Mouse (Mus musculus): ENCODE results near the gene Sox10. TPM values are rescaled to one million over a fixed set of nuclear protein-coding genes. Genes with fewer than 3 reads are reported as not detected.

The Sox10 gene
- polyA plus RNA-seq (2014; fragmentation: Nextera tagmentation; extraction: Ambion mirVana): 17.2 TPM in 2 replicates

GRCm38 (mm10) chr15:79165140-79165539, at the start of gene Sox10:
Sox10 (minus strand) TSS chr15:79165240.
- ATAC-seq (replicated peaks; ENCODE audit: low FRiP score, low TSS enrichment, low read depth) (no peak), DNase-seq (ENCODE audit: low spot score) (no peak)
- H3K27me3 ChIP-seq (replicated peaks; ENCODE audit: control insufficient read depth, insufficient read depth, low read length): peaks cover 53% of the 10 kb centered on the region
- H3K4me1 ChIP-seq (replicated peaks; ENCODE audit: control insufficient read depth, insufficient read depth, low read length): no peaks in the 10 kb centered on the region
- 49% methylated on average over 5 of the region's 5 CpGs for WGBS
- no peaks in the 10 kb centered on the region for H3K36me3 ChIP-seq (ENCODE audit: control insufficient read depth, insufficient read depth, low read length)
- no peak within 1 kb of the TSS; the same call in 1 of the 2 replicates for H3K4me2 ChIP-seq (ENCODE audit: low read length)
- no peak within 1 kb of the TSS; the same call in 1 of the 2 replicates for H3K9ac ChIP-seq (ENCODE audit: low read length)
- H3K4me3 ChIP-seq (ENCODE audit: low read depth, low read length): 0 out of 2 replicates have a peak within 1 kb of the TSS, but pooled peaks have one; percentile 26
- H3K27ac ChIP-seq (ENCODE audit: low read depth): peak within 1 kb of the TSS; percentile 23; the same call in 1 of the 2 replicates
- H3K9me3 ChIP-seq (ENCODE audit: control insufficient read depth, low read length): no peaks in the 10 kb centered on the region

GRCm38 (mm10) chr15:79213591-79213990, 48.6 kb upstream of the Sox10 start:
- Histone ChIP-seq H3K4me3 (ENCODE audit: low read depth, low read length) (no peak overlapping the region), H3K27me3 (replicated peaks; ENCODE audit: control insufficient read depth, insufficient read depth, low read length) (no peaks in the 10 kb centered on the region), H3K9ac (ENCODE audit: low read length) (no peak overlapping the region), H3K36me3 (ENCODE audit: control insufficient read depth, insufficient read depth, low read length) (no peaks in the 10 kb centered on the region), H3K4me1 (replicated peaks; ENCODE audit: control insufficient read depth, insufficient read depth, low read length) (no peaks in the 10 kb centered on the region), H3K9me3 (ENCODE audit: control insufficient read depth, low read length) (no peaks in the 10 kb centered on the region), H3K4me2 (ENCODE audit: low read length) (no peak overlapping the region), H3K27ac (ENCODE audit: low read depth) (no peak overlapping the region)
- ATAC-seq (replicated peaks; ENCODE audit: low FRiP score, low TSS enrichment, low read depth): no peak
- WGBS: 78% methylated on average over 6 of the region's 6 CpGs
- DNase-seq (ENCODE audit: low spot score): no peak

- Histone ChIP-seq H3K9me3 (ENCODE audit: control insufficient read depth, low read length) (no peaks in the 10 kb centered on the region), H3K27ac (ENCODE audit: low read depth) (peak overlapping the region; percentile 5; the same call in 1 of the 2 replicates), H3K4me3 (ENCODE audit: low read depth, low read length) (no peak overlapping the region), H3K4me1 (replicated peaks; ENCODE audit: control insufficient read depth, insufficient read depth, low read length) (no peaks in the 10 kb centered on the region), H3K27me3 (replicated peaks; ENCODE audit: control insufficient read depth, insufficient read depth, low read length) (no peaks in the 10 kb centered on the region), H3K4me2 (ENCODE audit: low read length) (no peak overlapping the region), H3K9ac (ENCODE audit: low read length) (no peak overlapping the region), H3K36me3 (ENCODE audit: control insufficient read depth, insufficient read depth, low read length) (no peaks in the 10 kb centered on the region)
- WGBS: 84% methylated on average over 26 of the region's 26 CpGs
- ATAC-seq (replicated peaks; ENCODE audit: low FRiP score, low TSS enrichment, low read depth) (peak; percentile 57), DNase-seq (ENCODE audit: low spot score) (no peak)
Observed at GRCm38 (mm10) chr15:79212750-79213446, 47.9 kb upstream of the Sox10 start.

DNA sequence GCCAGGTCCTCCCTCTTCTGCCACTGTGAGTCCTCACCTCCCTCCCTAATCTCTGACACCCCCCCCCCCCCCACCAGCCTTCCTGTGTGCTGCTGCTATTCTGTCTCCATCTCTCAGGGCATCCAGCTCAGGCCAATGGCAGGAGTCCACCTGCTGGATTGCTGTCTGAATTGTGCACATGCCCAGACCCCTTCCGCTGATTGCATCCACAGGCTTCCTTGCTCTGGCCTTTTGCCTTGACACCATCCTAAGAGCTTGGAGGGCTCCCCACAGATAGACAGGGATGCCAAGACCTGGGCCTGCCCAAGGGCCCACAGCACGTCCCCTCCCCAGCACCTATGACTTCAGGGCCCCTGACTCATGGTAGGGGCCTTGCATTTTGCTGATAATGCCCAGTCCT, 45.3 kb upstream of the Sox10 start:
- Histone ChIP-seq H3K27ac (ENCODE audit: low read depth) (no peak overlapping the region), H3K4me1 (replicated peaks; ENCODE audit: control insufficient read depth, insufficient read depth, low read length) (no peaks in the 10 kb centered on the region), H3K9ac (ENCODE audit: low read length) (no peak overlapping the region), H3K9me3 (ENCODE audit: control insufficient read depth, low read length) (no peaks in the 10 kb centered on the region), H3K36me3 (ENCODE audit: control insufficient read depth, insufficient read depth, low read length) (no peaks in the 10 kb centered on the region), H3K27me3 (replicated peaks; ENCODE audit: control insufficient read depth, insufficient read depth, low read length) (no peaks in the 10 kb centered on the region), H3K4me3 (ENCODE audit: low read depth, low read length) (no peak overlapping the region), H3K4me2 (ENCODE audit: low read length) (no peak overlapping the region)
- ATAC-seq (replicated peaks; ENCODE audit: low FRiP score, low TSS enrichment, low read depth) (no peak), DNase-seq (ENCODE audit: low spot score) (no peak)
- WGBS: 61% methylated on average over 2 of the region's 2 CpGs

GRCm38 (mm10) chr15:79208758-79209439, 43.9 kb upstream of the Sox10 start:
- H3K27ac ChIP-seq (ENCODE audit: low read depth): no peak overlapping the region
- WGBS: 71% methylated on average over 27 of the region's 27 CpGs

GRCm38 (mm10) chr15:79208211-79208610, 43.2 kb upstream of the Sox10 start:
- 74% methylated on average over 6 of the region's 6 CpGs for WGBS
- Histone ChIP-seq H3K4me3 (ENCODE audit: low read depth, low read length) (no peak overlapping the region), H3K4me1 (replicated peaks; ENCODE audit: control insufficient read depth, insufficient read depth, low read length) (no peaks in the 10 kb centered on the region), H3K9ac (ENCODE audit: low read length) (no peak overlapping the region), H3K27me3 (replicated peaks; ENCODE audit: control insufficient read depth, insufficient read depth, low read length) (no peaks in the 10 kb centered on the region), H3K4me2 (ENCODE audit: low read length) (no peak overlapping the region), H3K36me3 (ENCODE audit: control insufficient read depth, insufficient read depth, low read length) (no peaks in the 10 kb centered on the region), H3K9me3 (ENCODE audit: control insufficient read depth, low read length) (no peaks in the 10 kb centered on the region), H3K27ac (ENCODE audit: low read depth) (no peak overlapping the region)
- no peak for ATAC-seq (replicated peaks; ENCODE audit: low FRiP score, low TSS enrichment, low read depth)
- no peak for DNase-seq (ENCODE audit: low spot score)

More at GRCm38 (mm10) chr15:79208758-79209439, 43.9 kb upstream of the Sox10 start:
- Histone ChIP-seq H3K9ac (ENCODE audit: low read length) (no peak overlapping the region), H3K36me3 (ENCODE audit: control insufficient read depth, insufficient read depth, low read length) (no peaks in the 10 kb centered on the region), H3K4me1 (replicated peaks; ENCODE audit: control insufficient read depth, insufficient read depth, low read length) (no peaks in the 10 kb centered on the region), H3K4me2 (ENCODE audit: low read length) (no peak overlapping the region), H3K4me3 (ENCODE audit: low read depth, low read length) (no peak overlapping the region), H3K27me3 (replicated peaks; ENCODE audit: control insufficient read depth, insufficient read depth, low read length) (no peaks in the 10 kb centered on the region), H3K9me3 (ENCODE audit: control insufficient read depth, low read length) (no peaks in the 10 kb centered on the region)
- ATAC-seq (replicated peaks; ENCODE audit: low FRiP score, low TSS enrichment, low read depth) (no peak), DNase-seq (ENCODE audit: low spot score) (no peak)

GRCm38 (mm10) chr15:79202575-79202974, 37.5 kb upstream of the Sox10 start:
- H3K4me1 ChIP-seq (replicated peaks; ENCODE audit: control insufficient read depth, insufficient read depth, low read length): peaks cover 10% of the 10 kb centered on the region
- no peaks in the 10 kb centered on the region for H3K27me3 ChIP-seq (replicated peaks; ENCODE audit: control insufficient read depth, insufficient read depth, low read length)
- no peak overlapping the region for H3K4me3 ChIP-seq (ENCODE audit: low read depth, low read length)
- 0 out of 2 replicates have a peak, but pooled peaks have one; percentile 13 for ATAC-seq (replicated peaks; ENCODE audit: low FRiP score, low TSS enrichment, low read depth)
- no peaks in the 10 kb centered on the region for H3K36me3 ChIP-seq (ENCODE audit: control insufficient read depth, insufficient read depth, low read length)
- H3K9ac ChIP-seq (ENCODE audit: low read length): no peak overlapping the region
- no peaks in the 10 kb centered on the region for H3K9me3 ChIP-seq (ENCODE audit: control insufficient read depth, low read length)
- H3K27ac ChIP-seq (ENCODE audit: low read depth): no peak overlapping the region
- 18% methylated on average over 10 of the region's 10 CpGs for WGBS
- H3K4me2 ChIP-seq (ENCODE audit: low read length): no peak overlapping the region
- DNase-seq (ENCODE audit: low spot score): no peak

DNA sequence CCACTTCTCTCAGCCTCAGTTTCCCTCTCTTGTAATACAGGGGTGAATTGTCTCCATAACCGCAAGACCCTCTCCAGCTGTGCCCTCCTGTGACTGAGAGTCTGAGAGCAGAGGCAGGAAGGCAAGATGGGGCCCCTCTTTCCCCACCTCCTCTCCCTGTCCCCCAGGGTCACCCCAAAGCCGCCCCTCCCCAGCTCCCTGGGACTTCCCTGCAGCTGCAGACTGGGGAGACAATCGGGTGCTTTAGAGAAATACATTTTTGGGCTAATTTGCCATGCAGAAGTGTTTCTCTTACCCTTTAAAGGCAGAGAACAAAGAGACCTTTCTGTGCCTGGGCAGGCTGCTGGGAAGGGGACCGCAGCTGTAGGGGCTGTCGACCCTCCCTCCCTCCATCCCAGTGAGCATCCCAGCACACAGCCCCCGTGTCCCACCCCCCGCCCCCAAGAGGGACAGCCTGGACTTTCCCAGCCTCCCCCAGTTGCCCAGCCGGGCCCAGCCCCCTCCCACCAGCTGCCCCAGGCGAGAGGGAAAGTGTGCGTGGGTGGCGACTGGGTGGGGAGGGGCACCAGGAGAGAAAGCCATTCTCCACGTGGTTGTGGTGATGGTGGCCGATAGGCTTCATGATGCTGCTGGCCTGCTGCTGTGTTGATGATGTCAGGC, 36.6 kb upstream of the Sox10 start:
- Histone ChIP-seq H3K4me2 (ENCODE audit: low read length) (no peak overlapping the region), H3K36me3 (ENCODE audit: control insufficient read depth, insufficient read depth, low read length) (no peaks in the 10 kb centered on the region), H3K4me3 (ENCODE audit: low read depth, low read length) (no peak overlapping the region), H3K27me3 (replicated peaks; ENCODE audit: control insufficient read depth, insufficient read depth, low read length) (no peaks in the 10 kb centered on the region), H3K27ac (ENCODE audit: low read depth) (no peak overlapping the region), H3K4me1 (replicated peaks; ENCODE audit: control insufficient read depth, insufficient read depth, low read length) (peaks cover 10% of the 10 kb centered on the region), H3K9me3 (ENCODE audit: control insufficient read depth, low read length) (no peaks in the 10 kb centered on the region), H3K9ac (ENCODE audit: low read length) (no peak overlapping the region)
- no peak for DNase-seq (ENCODE audit: low spot score)
- 26% methylated on average over 13 of the region's 13 CpGs for WGBS
- ATAC-seq (replicated peaks; ENCODE audit: low FRiP score, low TSS enrichment, low read depth): peak; percentile 71; the same call in 1 of the 2 replicates

All from intestine, embryonic 14.5 days (tissue).